Mouse (Mus musculus) inflammation-experienced regulatory T-cells, adult 6 months (primary cell): Measurements from ENCODE around the gene Olfr266. TPM values are rescaled to one million over a fixed set of nuclear protein-coding genes. Genes with fewer than 3 reads are reported as not detected.

Experiments
- ATAC-seq: one replicate; pipeline ENCODE4 v1.8.0; 2017
- polyA plus RNA-seq, 3 experiments: library from polyadenylated mRNA; unstranded; fragments of 100-300 nt; shearing (Covaris generic); gene quantifications; one replicate each; pipeline ENCODE4 v1.2.1; 2017

Gene Olfr266
- not detected for polyA plus RNA-seq

DNA sequence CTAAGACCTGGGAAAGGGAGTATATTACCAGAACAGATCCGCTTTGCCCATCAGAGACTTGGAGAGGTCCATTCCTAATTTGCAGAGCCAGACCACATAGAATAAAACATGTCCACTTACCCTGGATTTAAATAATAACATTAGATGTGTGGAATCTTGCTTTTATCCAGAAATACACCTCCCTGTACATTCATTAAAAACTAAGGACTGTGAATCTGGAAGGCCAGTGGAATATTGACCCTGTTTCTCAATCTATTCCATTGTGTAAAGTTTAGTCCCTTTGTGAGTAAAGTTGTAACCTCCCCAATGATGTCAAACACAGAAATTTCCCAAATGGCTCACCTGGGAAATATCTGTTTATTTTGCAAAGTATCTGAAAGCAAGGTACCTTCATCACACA is at the start of gene Olfr266:
Gene Olfr266, minus strand, starts transcription at position 101 of the 400 bp plus-strand sequence.
- no peak for ATAC-seq

DNA sequence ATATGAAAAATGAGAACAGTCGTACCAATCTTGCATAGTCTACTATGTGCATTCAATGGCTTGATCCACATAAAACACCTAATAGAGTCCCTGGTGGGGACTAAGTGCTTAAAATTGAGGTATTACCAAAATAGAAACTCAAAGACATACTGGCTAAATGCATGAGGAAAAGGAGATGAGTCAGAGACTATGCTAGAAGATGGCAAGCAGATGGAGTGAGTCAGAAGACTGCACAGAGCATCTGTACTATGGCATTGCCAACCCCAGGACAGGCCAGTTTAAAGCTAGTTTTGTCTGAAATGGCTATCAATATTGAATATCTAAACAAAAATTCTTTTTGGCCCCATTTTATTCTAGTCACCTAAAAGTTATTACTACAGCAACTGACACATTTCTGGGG is 49.5 kb upstream of the Olfr266 start:
- ATAC-seq: no peak

DNA sequence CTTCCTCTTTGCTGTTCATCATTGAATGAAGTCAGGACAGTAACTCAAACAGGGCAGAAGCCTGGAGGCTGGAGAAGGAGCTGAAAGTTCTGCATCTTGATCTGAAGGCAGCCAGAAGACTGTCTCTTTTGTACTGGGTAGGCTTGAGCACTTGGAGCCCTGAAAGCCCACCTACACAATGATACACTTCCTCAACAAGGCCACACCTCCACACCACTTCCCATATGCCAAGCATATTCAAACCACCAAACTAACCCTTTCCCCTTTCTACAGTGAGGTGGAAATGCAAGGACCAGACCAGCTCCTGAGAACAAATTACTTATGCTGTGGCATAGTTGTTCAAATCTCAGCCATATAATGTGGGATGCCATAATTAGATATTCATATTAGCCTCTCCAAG is 46.8 kb upstream of the Olfr266 start:
- no peak for ATAC-seq

DNA sequence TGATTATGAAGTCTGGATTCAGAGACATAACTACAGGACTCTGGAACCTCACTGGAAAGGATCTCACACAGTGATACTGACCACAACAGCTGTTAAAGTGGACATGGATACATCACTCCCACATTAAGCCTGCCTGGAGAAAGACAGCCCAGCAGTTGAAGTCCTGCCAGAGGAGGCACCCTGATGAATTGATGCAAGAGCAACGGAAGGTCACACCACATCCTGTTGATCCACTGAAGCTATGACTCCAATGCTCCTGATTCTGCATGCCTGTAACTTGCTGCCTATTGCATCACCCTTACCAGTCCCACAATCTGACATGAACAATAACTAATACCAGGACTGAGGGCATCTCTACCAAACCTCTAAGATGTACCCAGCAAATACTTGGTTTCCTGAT is 6.0 kb upstream of the Olfr266 start:
- ATAC-seq: peak; percentile 98

DNA sequence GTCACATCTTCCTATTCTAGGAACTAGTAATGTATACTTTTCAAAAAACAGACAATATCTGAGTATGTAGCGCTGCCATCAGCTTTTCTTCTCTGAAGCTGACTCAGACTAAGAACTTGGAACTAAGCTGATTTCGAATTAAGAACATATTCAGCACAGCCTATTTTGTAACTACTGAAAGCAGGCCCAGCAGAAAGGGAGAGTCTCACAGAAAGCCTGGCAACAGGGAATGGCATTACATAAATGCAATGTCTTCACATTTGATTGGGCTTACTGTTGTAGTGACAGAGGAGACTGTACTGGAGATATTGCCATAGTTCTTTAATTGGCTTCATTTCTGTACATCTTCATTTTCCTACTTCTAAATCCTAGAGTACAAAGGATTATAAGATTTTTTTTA is 8.4 kb downstream of the Olfr266 start:
- ATAC-seq: no peak

DNA sequence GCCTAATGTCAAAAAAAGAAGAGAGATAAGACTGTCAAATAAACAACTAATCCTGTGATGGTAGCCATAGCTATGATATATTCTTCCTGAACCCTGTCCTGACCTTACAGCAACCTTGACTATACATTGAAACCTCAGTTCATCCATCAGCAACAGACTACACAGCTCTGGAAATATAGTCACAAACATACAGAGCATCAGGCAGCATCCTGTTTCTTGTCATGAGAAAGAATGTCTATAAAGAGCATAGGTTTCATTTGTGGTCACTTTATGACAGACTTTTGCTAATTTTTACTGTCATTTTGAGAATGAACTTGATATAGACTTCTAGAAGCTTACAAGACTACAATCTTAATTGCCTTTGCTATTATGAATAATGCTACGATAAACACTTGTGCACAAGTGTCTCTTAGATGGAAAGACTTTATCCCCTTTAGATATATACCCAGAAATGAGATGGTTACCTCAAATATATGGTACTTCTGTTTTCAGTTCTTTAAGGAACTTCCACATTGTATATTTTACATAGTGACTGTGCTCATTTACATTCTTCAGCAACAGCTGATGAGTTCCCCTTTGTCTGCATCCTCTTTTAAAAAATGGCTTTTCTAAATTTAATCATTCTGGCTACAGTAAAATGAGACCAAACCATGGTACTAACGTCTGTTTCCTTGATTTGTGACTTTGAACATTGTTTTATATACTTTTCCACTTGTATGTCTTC is 17.0 kb downstream of the Olfr266 start:
- ATAC-seq: peak; percentile 50

DNA sequence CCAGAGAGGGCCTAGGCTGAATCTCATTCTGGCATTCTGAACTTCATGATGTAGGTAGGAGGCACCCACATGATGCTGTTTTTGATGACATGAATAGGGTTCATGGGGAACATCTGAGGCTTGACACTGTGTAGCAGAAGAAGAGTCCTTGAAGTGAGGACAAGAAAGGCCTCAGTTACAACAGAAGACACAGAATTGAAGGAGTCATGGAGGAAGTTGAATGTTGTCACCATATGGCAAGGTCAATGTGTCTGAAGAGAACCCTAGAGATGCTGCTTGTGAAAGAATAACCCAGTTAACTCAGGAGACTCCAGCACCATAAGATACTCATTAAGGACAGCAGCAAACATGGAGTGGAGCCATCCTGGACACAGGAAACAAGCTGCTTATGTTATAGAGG is 28.0 kb downstream of the Olfr266 start:
- no peak for ATAC-seq

DNA sequence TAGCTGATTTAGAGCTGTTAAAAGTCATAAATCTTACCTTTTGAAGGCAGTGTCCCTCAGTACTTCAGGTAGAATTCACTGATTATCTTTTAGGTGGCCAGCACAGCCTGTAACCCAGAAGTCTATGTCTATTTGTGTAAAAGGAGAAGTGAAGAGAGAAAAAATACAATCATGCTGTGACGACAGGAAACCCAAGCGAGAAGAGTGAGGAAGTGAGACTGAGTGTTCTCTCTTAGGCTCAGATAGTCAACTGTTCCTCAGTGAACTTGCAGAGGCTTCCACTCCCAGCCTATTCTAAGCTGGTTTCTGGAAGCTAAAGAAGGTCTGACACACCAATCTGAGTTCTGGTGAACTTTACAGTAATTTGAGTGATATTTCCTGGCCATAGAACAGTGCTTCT is 36.2 kb downstream of the Olfr266 start, which contains the start of gene Cd53:
Gene Cd53, minus strand, starts transcription at position 220 of the 400 bp plus-strand sequence.
- ATAC-seq: peak; percentile 23

DNA sequence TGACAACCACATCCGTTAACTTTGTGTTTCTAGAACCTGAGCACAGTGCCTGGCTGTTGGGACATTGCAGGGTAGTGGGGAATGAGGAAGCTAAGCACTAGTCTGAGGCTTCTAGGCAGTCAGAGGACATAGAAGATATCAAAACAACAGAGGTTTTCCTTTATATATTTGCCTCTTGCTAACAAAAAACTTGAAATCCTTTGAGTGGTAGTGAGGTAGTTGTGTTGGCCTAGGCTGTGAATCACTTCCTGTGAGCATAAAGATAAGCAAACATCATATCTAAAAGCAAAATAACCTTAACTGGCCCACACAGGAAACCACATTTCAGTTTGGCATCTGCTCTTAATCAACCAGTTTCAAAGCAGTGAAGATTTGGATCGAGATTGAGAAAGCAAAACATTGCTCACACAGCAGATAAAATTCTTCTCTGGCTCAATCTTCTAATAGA is 37.6 kb downstream of the Olfr266 start:
- peak; percentile 63 for ATAC-seq

DNA sequence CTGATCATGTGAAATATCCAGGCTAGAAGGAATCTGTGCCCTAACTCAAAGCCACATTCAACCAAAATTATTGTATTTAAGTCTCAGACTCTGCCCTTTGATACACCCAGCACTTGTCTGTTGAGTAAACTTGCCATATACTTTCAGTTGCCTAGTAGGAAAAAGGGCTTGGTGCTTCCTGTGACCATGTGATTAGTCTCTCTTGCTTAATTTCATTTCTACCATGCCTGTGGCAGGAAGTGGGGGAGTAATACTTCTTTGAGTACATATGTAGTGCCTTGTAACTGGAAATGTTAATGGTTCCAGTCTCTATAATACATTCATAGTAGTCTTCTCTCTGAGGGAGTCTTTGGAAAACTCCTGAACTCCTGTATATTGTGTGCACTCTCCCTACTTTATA is 38.1 kb downstream of the Olfr266 start:
- peak; percentile 61 for ATAC-seq

DNA sequence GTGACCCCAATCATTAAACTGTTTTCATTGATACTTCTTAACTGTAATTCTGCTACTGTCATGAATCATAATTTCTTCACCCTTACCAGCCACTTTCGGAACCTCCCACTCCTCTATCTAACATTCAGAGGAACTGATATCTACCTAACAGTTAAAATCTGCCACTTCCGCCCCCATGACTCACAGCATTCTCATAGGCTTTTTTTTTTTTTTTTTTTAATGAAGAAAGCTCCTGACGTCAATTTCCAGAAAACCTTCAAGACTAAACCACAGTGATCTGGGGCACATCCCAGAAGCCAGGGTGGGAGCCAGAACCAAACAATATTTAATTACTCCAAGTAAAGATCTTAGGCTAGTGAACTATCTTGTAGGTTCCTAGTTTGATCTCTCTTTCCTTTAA is 41.0 kb downstream of the Olfr266 start:
- ATAC-seq: peak; percentile 64

DNA sequence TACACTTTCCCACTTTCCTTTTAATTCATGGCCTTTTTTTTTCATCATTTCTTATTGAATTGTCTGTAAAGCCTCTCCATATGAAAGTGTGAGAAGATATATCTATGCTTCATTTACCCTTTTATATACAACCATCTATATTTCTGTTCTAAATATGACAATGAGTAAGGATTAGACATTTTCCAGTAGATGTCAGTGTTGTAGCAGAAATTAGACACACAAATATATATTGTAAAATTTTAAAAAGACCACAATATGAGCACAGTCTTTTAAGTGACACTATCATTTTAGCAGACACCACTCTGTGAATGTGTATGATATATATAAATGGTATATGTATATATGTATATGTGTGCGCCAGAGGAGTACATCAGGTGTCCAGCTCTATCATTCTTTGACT is 54.3 kb downstream of the Olfr266 start:
- ATAC-seq: peak; percentile 73

Other genes starting within 250 kb of the Olfr266 start
- 10 to 100 TPM; 58.1 to 84.2 (median 73.0) TPM for gene Lrif1, start 141.3 kb downstream of the Olfr266 start, polyA plus RNA-seq
- gene Cd53, start 36.1 kb downstream of the Olfr266 start, polyA plus RNA-seq: 1,000 to 10,000 TPM; 1,117 to 1,392 (median 1,238) TPM
- 10 to 100 TPM in 2 of 3 experiments, 1 to 10 TPM in 1; 9.4 to 18.5 (median 14.0) TPM for gene Kcna3, start 209.9 kb upstream of the Olfr266 start, polyA plus RNA-seq